Mouse (Mus musculus) liver, adult (tissue): ENCODE data around the gene Was.

Experiments used
- GATA4 ChIP-seq: IDR thresholded peaks from 2 replicates; pipeline ENCODE4 v1.6.1; 2014; ENCODE audit warnings: mild to moderate bottlenecking, low read length; ENCODE audit not compliant: insufficient replicate concordance

Gene Was

DNA sequence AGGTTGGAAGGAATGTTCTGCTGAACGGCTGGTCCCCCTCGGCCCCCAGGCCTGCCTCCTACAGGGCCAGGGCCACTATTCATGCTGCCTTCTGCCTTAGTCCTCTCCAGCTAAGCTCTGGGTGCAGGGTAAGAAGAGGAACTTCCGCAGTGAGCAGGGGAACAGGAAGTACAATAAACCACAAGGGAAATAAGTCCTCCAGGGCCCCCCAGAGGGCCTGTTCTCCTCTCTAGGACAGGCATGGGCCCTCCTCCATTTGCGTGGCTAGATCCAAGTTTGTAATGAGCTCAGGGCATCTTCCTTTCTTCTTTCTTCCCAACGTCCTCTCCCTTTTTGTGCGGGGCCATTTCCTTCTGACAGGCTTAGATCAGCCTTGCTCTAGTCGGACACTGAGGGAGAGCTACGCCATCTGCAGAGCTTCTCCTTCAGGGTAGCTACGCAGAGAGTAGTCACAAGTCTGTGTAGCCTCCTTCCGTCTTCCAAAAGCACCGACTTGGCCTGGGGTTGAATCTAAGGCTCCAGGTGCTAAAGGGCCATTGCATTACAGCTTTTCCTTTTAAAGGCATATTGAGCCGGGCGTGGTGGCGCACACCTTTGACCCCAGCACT lies at the start of gene Was:
Gene Was, minus strand, starts transcription at position 153 of the 608 bp plus-strand sequence.
- no peak for TF ChIP-seq GATA4

DNA sequence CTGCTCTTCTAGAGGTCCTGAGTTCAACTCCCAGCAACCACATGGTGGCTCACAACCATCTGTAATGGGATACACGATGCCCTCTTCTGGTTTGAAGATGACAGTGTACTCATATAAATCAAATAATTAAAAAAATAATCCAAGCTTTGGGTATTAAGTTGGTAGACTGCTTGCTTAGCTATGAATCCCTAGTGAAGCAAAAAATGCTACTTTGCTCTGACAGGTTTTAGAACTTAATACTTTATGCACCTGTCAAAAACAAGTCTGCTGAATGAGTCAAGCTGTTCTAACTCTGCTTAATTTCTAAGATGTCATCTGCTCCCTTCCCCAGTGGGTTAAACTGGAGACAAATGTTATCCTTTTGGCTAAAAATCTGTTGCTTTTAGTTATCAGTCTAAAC lies 49.2 kb upstream of the Was start:
- TF ChIP-seq GATA4, result no peak

DNA sequence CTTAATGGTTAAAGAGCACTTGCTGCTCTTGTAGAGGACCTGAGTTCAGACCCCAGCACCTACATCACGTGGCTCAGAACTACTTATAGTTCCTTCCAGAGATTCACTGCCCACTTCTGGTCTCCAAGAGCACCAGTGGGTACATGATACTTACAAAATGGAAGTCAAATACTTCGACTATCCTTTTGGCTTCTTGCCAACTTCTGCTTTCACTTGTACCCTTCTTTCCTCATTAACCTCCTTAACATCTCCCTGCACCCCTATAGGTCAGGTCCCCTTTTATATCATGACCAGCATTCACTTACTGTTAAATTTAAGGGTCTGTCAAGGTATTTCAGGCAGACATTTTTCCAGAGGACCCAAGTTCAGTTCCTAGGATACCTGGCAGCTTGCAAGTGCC lies 45.6 kb upstream of the Was start:
- no peak for TF ChIP-seq GATA4

DNA sequence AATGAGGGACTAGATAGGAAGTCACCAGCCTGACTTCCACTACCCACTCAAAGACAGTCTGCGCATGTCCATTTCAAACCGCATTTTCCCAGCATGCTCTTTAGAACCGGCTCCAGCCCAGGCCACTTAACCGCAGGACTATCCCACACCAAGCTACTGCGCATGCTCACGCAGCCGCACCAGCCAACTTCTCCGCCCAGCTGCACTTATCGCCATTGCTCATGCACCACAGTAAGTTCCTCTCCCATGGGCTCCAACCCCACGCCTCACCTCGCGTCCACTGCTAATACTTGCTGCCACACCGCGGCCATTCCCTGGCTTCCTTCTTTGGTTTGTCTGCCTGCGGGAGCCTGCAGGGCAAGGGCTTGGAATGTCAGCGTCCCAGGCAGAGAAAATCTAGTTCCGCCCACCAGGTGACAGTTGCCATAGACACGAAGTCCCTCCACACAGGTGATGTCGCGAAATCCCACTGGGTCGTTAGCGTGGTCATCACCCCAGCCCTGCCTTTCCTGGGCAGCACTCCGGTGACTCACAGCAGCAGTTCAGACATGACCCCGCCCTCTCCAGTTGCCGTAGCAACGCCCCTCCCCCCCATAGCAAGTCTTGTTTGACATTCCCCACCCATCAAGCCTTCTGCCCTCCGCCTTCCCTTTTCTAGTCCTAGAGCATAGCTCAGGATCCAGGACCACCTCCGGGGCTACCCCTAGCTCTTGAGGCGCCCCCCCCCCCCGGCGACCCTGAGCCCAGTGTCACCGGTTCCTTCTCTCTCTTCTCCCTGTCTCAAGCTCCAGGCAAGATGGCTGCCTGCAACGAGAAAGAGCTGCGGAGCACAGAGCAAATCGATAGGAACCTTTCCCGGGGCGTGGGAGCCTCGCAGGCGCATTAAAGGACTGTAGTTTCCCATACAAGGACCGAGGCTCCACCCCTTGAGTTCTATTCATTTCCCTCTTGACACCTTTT lies 42.0 kb upstream of the Was start, which contains the start of gene Wdr13:
Gene Wdr13, minus strand, starts transcription at position 876 of the 960 bp plus-strand sequence.
- TF ChIP-seq GATA4, result peak; percentile 34; the same call in 1 of the 2 replicates

DNA sequence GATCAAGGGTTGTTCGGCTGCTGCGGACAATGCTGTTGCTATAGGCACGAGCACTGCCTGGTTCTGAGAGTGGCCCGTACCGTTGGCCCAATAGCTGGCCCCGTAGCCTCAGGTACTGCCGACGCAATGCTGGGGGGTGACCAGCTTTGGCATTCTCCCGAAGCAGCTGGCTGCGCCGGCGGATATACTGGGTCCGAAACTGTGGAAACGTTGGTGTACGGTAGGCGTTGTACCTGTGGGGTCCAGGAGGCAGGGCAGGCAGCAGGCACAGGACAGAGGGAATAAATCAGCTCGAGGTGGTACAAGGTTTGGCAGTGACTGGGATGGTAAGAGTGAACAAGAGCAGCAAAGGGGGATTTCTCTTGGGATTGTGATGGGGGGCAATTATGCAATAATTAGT lies 41.1 kb upstream of the Was start:
- no peak for TF ChIP-seq GATA4

DNA sequence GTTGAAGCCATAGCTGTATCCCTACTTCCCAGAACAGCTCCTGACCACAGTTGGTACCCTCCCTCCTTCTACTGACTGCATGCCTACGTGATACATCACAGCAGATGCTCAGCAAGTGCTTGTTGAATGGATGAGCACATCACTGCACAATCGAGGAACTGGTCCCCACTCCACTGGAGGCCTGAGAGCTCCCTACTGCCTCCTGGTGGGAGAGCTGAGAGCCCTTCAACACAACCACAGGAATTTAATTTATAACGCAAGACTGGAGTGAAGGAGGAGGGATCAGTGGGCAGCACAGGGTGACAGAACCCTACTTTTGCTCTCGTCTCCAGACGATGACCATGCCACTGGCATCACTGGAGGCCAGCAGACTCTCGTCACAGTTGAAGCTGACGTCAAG lies 34.9 kb upstream of the Was start:
- TF ChIP-seq GATA4, result no peak

DNA sequence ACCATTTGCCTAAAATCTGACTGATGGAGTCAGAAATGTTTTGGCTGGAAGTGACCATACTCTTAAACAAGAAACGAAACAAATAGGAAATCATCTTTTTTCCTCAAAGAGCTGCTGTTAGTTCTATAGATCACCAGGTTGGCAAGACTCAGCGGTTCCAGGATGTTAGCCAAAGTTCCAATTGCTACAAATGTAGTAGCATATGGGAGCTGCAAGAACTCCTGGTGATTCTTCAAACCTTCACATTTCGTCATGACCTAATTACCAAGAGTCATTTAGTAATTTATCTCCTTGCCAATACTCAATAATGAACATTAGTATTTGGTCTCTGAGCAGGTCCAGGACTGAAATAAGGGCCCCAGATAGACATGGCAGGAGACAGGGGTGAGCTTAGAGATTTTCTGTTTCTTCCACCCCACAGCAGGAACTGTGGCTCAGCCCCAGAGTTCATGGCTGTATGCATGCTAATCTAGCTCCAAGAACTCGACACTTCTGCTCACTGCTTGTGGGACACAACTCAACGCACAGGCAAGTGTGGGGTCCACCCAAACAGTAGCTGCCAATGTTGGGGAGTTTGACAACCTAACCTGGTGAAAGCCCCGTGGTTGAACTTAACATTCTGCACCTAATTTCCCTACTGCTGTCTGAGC lies 33.6 kb upstream of the Was start:
- no peak for TF ChIP-seq GATA4

DNA sequence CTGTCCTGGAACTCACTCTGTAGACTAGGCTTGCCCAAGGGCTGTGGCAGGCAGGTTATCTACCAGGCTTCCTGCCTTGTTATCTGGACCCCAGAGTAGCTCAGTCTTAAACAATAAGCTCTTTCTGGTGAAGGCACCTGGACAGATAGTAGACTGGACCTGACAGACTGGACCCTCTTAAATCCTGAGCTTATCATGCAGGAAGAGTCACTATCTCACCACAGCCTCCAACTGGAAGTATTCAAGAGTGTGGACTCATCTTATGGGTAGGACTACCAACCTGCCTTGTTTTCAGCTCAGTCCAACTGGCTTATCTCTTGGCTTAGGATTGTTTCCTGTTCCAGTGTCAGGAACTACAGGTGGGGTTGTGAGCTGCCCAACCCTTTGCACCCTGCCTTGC lies 27.0 kb upstream of the Was start:
- no peak for TF ChIP-seq GATA4

DNA sequence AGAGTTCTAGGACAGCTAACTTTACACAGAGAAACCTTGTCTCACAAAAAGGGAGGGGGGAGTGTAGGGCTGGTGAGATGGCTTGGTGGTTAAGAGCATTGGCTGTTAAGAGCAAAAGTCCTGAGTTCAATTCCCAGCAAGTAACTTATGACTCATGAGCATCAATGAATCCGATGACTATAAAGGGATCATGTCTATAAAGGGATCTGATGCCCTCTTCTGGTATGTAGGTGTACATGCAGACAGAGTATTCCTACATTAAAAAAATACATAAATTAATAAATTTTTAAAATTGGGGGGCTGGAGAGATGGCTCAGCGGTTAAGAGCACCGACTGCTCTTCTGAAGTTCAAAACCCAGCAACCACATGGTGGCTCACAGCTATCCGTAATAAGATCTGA lies 25.0 kb upstream of the Was start:
- TF ChIP-seq GATA4, result no peak

DNA sequence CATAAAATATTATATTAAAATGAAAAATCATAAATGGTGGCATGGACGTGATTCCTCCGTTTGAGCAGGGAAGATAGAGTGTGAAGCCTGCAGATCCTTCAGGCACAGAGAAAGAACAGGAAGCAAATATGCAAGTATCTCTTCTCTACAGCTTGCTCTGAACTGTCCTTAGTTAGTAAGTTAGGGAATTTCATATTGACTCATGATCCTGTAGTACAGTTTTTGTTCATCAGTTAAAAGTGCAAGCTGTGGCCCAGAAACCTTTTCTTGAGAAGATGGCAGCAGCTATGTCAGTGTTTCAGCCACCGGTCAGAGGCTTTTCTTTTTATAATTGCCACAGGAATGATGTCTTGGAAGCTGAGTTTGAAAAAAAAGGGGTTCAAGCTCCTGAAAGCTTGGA lies 14.7 kb upstream of the Was start:
- no peak for TF ChIP-seq GATA4

DNA sequence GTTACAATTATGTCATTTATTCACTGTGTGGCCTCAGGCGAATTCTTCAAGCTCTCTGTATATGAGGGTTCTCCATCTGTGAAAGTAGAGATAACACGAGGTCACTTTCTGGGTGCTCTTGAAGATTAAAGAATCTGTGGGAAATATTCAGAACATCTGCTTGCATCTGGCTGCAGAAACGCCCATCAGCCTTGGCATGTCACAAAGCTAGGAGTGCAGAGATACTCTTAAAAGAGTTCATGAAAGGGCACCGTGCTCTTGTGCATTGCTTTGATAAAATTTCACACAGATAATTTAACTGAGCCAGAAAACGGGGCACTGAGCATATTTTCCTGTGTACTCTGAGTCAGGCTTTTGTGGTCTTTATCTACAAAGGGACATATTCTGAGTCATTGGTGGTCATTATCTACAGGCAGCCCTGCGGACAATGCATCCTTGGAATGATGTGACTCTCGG lies 11.9 kb upstream of the Was start:
- TF ChIP-seq GATA4, result no peak

DNA sequence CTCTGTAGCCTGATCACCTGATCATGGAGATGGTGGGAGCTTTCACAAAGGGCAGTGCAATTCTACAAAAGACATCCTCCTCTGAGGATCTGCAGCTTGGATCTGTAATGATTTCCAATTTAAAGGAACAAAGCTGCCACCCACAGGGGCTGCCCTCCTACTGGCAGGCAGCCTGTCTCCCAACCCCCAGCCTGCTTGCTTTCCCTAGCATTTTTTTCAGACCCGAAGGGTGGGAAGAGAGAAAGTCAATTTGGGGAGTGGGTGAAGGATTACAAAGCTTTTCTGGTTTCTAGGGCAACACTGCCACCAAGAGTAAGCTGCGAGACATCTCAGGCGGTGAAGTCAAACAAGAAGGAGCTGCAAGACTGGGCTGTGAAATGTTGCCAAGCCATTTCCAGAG lies 10.7 kb upstream of the Was start:
- TF ChIP-seq GATA4, result no peak

DNA sequence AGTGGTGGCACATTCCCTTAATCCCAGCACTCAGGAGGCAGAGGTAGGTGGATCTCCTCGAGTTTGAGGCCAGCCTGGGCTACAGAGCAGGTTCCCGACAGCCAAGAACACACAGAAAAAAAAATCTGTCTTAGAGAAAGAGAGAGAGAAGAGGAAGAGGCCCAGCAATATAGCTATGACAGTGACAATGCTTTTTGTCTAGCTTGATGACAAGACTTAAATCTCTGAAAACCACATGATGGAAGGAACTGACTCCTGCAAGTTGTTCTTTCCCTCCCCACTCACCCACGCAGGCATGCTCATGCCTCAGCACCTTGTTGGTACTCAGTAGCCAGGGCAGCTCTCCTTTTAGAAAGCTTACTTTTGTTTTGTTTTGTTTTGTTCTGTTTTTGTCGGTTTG lies 9.1 kb upstream of the Was start:
- no peak for TF ChIP-seq GATA4

DNA sequence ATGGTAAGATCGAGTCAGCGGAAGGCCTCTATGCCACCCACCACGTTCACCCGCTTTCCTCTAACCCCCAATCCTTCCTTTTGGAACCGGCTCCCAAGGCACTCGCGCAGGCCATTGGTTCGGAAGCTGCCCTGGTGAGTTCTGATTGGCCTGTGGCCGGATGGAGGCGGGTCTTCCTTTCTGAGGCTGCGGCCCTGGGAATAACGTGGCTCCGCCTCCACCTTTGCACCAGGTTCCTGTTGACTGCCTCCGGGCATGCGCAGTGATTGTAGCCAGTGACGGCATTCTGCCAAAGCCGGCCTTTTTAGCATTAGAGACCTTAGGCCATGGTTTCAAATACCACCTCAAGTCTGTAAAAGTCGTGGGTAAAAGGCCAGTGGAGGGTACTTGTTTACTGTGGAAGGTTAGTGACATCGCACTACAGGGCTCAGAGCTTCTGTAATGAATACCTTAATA lies 6.5 kb upstream of the Was start:
- TF ChIP-seq GATA4, result no peak

DNA sequence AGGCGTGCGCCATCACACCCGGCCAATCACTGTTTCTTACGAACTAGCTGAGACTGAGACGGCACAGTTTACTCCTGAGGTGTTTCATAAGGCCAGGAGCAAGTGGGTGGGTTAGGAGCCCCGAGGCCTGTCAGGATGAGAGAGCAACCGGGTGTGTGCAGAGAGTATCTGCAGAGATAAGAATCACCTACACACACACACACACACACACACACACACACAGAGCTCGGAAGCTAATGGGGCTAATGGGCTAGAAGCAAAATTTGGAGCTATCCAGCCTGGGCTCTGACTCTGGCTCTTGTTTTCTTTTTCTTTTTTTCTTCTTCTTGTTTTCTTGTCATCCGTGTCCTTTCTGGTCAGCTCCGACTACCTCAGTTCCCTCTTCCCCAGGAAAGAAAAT lies 5.2 kb upstream of the Was start:
- TF ChIP-seq GATA4, result no peak

DNA sequence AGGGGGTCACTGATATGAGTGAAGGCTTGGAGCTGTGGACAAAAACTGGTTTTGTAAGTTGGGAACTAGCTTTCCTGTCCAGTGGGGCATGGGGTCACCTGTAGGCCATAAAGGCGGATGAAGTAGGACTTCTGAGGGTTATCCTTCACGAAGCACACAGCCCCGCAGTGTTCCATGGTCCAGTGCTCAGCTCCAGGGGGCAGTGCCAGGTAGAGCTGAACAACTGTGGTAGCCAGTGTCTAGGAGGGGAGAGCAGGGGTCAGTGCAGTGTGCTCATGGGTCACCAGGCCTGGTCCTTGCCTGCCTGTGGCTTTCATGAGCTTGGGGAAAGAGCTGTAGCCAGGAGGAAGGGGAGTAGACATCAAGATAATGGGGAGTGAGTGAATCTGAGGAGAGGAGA lies 552 bp downstream of the Was start:
- no peak for TF ChIP-seq GATA4

DNA sequence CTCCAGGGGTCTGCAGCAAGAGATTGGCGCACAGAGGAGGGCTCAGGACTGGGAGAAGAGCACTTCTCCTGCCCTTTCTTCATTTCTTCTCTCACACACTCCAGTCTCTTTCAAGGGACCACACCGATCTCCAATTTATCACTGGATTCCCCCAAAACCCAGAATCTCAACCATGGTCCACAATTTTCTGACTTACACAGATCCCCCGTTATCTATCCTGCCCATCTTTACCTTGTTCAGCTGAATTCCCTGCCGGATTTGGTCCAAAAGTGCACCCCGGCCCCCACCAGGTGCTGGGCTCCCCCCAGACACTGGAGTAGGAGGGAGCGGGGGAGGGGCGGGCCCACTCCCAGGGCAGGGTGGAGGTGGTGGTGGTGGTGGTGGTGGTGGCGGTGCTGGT lies 4.7 kb downstream of the Was start:
- no peak for TF ChIP-seq GATA4
